ENCODE assay signal across 13 mouse cellular contexts in genomic region chrX:166621560-166622301, GRCm38 (mm10). TPM values are rescaled to one million over a fixed set of nuclear protein-coding genes. Genes with fewer than 3 reads are reported as not detected.
DNase-seq lines count a peak whose midpoint lies in the region; ATAC-seq and TF ChIP-seq lines count a peak whose summit lies in the region.
"Had no signal": no experiment of that assay in that cellular context is flagged by ENCODE, and none has a peak within 500 bp of the region (broad histone marks: within the 10 kb centered on the region; RNA-seq: fewer than 3 reads in every experiment).

No protein-coding gene starts in this region.

- intact Hi-C loops in left cerebral cortex, adult 2 months (cut with DNase I), result loop anchor here (10.0 kb wide), 1 partner anchor 107 kb away; the partner anchor contains the start of gene Tceanc
- intact Hi-C loops in left cerebral cortex, postnatal 10 days (cut with DNase I), result no loop called here

- DNase-seq in adrenal gland, adult 2 months, result peak; percentile 61
- no peak for DNase-seq in adrenal gland, adult 18-20 months (ENCODE audit: low spot score in 2 of 2)
- DNase-seq in left cerebral cortex, adult 2 months (ENCODE audit: extremely low spot score in 1 of 2, low spot score in 2 of 2), result peak in 1 of 2 experiments; percentile 11
- no peak for DNase-seq in left cerebral cortex, postnatal 10 days (ENCODE audit: extremely low spot score in 1 of 2, low spot score in 2 of 2)
- DNase-seq in NIH3T3 (ENCODE audit: low read depth), result peak; percentile 36
- DNase-seq in hindbrain, postnatal 0 days (ENCODE audit: low spot score), result peak; percentile 32
- DNase-seq in cerebellum, adult 8-10 months, result no peak
- DNase-seq: gastrocnemius, postnatal 10 days; kidney, adult 2 months had no signal

- no peaks in the 10 kb centered on the region for H3K4me1 ChIP-seq in hindbrain, postnatal 0 days (ENCODE audit: insufficient read depth, low read length)
- H3K4me1 ChIP-seq in midbrain, embryonic 16.5 days (ENCODE audit: control insufficient read depth, insufficient read depth, low read length), result no peaks in the 10 kb centered on the region

- no peaks in the 10 kb centered on the region for H3K36me3 ChIP-seq in hindbrain, postnatal 0 days (ENCODE audit: insufficient read depth, low read length)
- no peaks in the 10 kb centered on the region for H3K36me3 ChIP-seq in midbrain, embryonic 16.5 days (ENCODE audit: control insufficient read depth, insufficient read depth, low read length)

- peak overlapping the region; percentile 13; the same call in 1 of the 2 replicates for H3K27ac ChIP-seq in left cerebral cortex, adult 2 months
- peak overlapping the region; percentile 6; the same call in 1 of the 2 replicates for H3K27ac ChIP-seq in hindbrain, postnatal 0 days
- no peak overlapping the region for H3K27ac ChIP-seq in midbrain, embryonic 16.5 days (ENCODE audit: low read length)

- no peaks in the 10 kb centered on the region for H3K27me3 ChIP-seq in hindbrain, postnatal 0 days (ENCODE audit: insufficient read depth, low read length)
- H3K27me3 ChIP-seq in midbrain, embryonic 16.5 days (ENCODE audit: control insufficient read depth, insufficient read depth, low read depth, low read length), result peaks cover 10% of the 10 kb centered on the region; the same call in 1 of the 2 replicates

- H3K9ac ChIP-seq in hindbrain, postnatal 0 days (replicated peaks; ENCODE audit: low read length), result no peak overlapping the region
- H3K9ac ChIP-seq in midbrain, embryonic 16.5 days (ENCODE audit: low read depth, low read length), result no peak overlapping the region

- ATAC-seq in hindbrain, postnatal 0 days, result peak; percentile 72
- no peak for ATAC-seq in midbrain, embryonic 16.5 days
- ATAC-seq: activated CD4-positive, CD25-positive, alpha-beta regulatory T cell, adult 4 months had no signal

- no peak overlapping the region for H3K4me2 ChIP-seq in hindbrain, postnatal 0 days (ENCODE audit: low read depth, low read length)
- no peak overlapping the region for H3K4me2 ChIP-seq in midbrain, embryonic 16.5 days (ENCODE audit: low read length)

- H3K4me3 ChIP-seq in left cerebral cortex, adult 2 months, result no peak overlapping the region
- no peak overlapping the region for H3K4me3 ChIP-seq in hindbrain, postnatal 0 days (ENCODE audit: low read length)
- H3K4me3 ChIP-seq in midbrain, embryonic 16.5 days (ENCODE audit: low read depth, low read length), result no peak overlapping the region

- TF ChIP-seq CTCF in left cerebral cortex, adult 2 months (IDR thresholded peaks at IDR 0.05), result no peak
- TF ChIP-seq CTCF in hindbrain, postnatal 0 days (IDR thresholded peaks at IDR 0.05; ENCODE audit: low read depth), result no peak

- WGBS in hindbrain, postnatal 0 days, result 57% methylated on average over 9 of the region's 9 CpGs
- WGBS in midbrain, embryonic 16.5 days, result 45% methylated on average over 9 of the region's 9 CpGs

- H3K9me3 ChIP-seq in hindbrain, postnatal 0 days (ENCODE audit: low read length), result 0 out of 2 replicates have a peak, but pooled peaks cover 3% of the 10 kb centered on the region
- H3K9me3 ChIP-seq in midbrain, embryonic 16.5 days (replicated peaks; ENCODE audit: control insufficient read depth, low read length, poor library complexity, severe bottlenecking), result no peaks in the 10 kb centered on the region

RNA-seq across cellular contexts. Expression of gene Egfl6, which starts 36.2 kb away (rescaled TPM):
- 10 to 100 TPM; 20.4 to 26.0 TPM for total RNA-seq in adrenal gland, adult 2 months (2021)
- 2.1 and 4.0 TPM in 2 replicates for polyA plus RNA-seq in adrenal gland, adult 2 months (2012; rRNA removed)
- total RNA-seq in adrenal gland, adult 18-20 months (2021), result 10 to 100 TPM; 13.5 to 18.4 TPM
- 1 to 10 TPM; 2.4 to 3.5 TPM for total RNA-seq in left cerebral cortex, adult 2 months (2021)
- 1 to 10 TPM; 3.1 to 3.5 TPM for total RNA-seq in left cerebral cortex, postnatal 10 days (2021)
- total RNA-seq in hindbrain, postnatal 0 days (2014; rRNA removed), result 4.8 and 5.1 TPM in 2 replicates
- polyA plus RNA-seq in hindbrain, postnatal 0 days (2015; fragmentation: Nextera tagmentation; extraction: Ambion mirVana), result 5.4 and 5.5 TPM in 2 replicates
- polyA plus RNA-seq in midbrain, embryonic 16.5 days (2015; fragmentation: Nextera tagmentation; extraction: Ambion mirVana), result 2.1 and 2.9 TPM in 2 replicates
- total RNA-seq: monocyte, adult 5-6 weeks had no signal
- polyA plus RNA-seq: activated CD4-positive, CD25-positive, alpha-beta regulatory T cell, adult 4 months; liver, adult 2 months had no signal

Comparison
In these comparisons a context has a peak if more than half of its experiments do, and no peak if none do; other contexts are left out.
1. DNase-seq: peak in adrenal gland, adult 2 months (single experiment), NIH3T3 (single experiment) and hindbrain, postnatal 0 days (single experiment); none in adrenal gland, adult 18-20 months (0 of 2), left cerebral cortex, postnatal 10 days (0 of 2) and cerebellum, adult 8-10 months (single experiment).